Mouse (Mus musculus): ENCODE measurements around the gene Phactr4.
"Not testable (repeated sequence)": the region's sequence is repeated elsewhere in the genome, so short reads cannot be mapped to it uniquely, and the experiment has no call there.

Phactr4 gene

DNA sequence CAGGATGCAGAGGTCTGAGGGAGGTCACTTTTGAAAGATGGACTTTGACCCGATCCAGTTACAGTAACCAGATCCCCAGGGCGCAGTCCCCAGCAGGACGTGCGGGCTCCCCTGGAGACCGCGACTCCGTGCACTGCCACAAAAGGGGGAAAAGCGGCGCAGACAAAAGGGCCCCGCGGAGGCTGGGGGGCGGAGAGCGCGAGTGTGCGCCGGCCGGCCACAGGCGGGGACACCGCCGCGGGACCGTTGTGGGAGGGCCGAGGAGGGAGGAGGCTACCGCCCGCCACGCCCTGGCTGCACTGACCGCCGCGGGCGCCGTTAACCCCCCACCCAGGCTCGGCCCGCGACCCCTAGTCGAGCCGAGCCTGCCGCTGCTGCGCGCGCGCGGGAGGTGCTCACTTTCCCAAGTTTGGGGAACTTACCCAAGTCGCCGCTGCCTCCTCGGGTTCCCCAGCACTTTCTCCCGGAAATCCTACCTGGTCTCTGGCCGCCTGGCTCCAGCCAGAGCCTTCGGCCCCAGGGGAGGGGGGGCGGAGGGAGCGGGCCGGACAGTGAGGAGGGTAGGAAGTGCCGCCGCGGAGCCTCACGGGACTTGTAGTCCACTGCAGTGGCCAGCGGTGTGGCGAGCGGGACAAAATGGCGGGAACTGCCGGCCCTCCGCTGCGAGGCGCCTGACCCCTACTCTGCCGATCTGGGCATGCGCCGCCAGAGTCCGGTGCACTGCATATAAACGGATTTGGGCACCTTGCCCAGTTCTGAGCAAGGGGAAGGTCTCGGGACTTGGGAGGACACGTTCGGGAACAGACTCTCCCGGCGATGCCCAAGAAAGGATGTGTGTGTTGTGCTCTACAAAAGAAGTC is at the start of gene Phactr4:
Phactr4 (minus strand) TSS at position 567 of the 860 bp plus-strand sequence.
- DNase-seq, result peak; percentile 83

DNA sequence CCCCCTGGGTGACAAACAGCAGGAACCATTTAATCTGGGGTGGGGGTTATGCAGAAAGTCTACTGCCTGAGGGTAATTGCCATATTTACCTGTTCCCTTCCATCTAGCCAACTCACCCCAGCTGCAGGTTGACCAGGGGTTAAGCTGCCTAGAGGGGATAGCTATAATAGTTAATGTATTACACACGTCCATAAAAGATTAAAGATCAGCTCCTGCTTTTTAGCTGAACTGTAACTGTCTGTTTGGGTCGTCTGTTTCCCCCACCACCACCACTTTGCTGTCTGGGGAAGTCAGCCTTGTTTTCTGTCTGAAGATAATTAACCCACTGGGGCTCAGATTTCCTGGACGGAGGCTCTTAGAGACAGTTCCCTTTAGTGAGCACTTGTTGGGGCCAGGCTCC is 47.6 kb upstream of the Phactr4 start:
- DNase-seq, result no peak

DNA sequence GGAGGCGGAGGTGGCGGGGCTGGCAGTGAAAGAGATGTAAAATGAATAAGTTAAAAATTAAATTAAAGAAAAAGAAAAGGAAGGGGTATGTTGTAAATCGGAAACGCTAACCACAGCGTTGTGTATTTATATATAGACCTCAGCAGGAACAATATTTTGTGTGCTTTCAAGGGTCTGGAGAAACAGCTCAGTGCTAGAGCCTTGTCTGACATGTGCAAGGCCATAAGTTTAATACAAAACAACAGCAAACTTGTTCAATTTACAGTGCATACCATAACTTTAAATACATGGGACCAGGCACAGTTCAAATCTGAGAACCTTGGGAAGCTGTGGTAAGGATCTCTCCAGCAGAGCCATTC is 41.9 kb upstream of the Phactr4 start:
- no peak for DNase-seq

DNA sequence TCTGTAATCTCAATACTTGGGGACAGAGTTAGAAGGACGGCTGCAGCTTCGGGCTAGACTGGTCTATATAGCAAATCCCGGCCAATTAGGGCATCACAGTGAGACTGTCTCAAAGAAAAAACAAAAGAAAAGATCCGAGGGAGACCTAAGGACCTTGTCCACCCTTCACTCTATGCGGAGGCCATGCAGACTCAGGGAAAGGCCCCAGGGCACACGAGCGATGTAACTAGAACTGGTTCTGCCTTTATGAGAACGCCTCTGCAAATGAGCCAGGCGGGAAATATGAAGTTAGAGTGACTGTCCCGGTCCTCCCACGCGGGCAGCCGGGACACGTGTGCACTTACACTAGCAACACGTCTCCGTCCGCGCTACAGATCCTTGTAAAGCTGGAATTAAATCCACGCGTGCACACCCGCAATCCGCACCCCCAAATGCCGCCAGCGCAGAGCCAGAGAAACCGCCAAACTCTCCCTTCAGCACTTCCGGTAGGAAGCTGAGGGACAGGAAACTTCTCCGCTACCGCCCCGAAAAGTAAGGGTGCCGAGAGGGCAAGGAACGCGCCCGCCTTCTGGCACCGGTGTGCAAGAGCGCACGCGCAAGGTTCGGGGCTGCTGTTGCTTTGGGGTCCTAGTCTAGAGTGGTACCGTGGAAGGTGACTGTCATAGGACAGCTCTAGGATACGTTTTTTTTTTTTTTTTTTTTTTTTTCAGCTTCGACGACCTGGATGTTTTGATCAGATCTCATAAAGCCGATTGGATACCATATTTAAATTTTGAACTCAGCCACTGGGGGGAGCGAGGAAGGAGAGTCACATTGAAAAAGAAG is 41.4 kb upstream of the Phactr4 start, which contains the start of gene Med18:
Med18 (minus strand) TSS at position 492 of the 825 bp plus-strand sequence.
- peak; percentile 90 for DNase-seq

DNA sequence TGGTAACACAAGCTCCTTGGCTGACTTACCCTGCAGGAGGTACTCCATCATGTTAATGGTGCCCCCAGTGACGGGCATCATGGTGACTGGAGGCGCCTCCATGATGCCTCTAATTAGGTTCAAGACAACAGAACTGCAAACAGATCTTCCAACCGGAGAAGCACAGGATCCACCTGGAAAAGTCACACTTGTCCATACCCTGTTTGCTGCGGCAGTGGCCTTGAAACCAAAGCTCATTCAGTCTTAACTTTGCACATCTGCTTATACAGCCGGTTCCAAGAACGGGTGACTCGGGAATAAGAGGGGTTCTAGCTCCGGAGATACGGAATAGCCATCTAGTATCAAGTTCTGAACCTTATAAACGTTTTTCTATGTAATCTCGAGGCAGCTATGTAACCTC is 40.5 kb upstream of the Phactr4 start:
- DNase-seq, result no peak

GRCm38 (mm10) chr4:132460225-132460624 is 37.9 kb upstream of the Phactr4 start:
- DNase-seq, result no peak

DNA sequence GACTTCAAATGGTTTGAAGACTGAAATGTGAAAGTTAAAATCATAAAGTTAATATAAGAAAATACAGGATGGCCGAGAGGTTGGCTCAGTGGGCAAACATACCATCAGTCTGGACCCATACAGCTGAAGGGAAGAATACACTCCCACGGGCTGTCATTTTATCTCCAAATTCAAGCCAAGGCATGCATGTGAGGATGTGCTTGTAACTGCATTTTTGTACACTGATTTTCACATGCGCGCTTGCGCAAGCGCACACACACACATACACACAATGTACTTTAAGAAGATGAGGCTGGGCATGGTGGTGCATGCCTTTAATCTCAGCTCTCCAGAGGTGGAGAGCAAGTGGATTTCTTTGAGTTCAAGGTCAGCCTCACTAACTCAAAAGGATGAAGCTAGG is 33.3 kb upstream of the Phactr4 start:
- no peak for DNase-seq

DNA sequence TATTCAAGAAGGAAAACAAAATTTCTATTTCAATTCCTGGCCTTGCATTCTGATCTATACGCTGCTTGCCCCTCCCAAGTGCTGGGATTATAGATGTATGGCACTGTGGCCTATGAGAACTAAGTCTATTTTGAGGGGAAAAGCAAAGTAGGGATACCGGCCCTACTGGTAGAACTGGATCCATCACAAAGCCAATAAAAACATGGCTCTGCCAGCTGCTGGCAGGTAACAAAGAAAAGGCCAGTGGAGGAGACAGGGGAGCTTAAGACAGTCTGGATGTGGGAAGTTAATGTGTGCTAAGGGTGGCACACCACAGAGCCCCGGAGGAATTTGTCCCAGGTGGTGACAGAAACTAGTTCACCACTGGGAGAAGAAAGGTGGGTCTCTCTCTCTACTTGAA is 32.9 kb upstream of the Phactr4 start:
- DNase-seq, result no peak

GRCm38 (mm10) chr4:132454216-132454615 is 31.9 kb upstream of the Phactr4 start:
- no peak for DNase-seq

DNA sequence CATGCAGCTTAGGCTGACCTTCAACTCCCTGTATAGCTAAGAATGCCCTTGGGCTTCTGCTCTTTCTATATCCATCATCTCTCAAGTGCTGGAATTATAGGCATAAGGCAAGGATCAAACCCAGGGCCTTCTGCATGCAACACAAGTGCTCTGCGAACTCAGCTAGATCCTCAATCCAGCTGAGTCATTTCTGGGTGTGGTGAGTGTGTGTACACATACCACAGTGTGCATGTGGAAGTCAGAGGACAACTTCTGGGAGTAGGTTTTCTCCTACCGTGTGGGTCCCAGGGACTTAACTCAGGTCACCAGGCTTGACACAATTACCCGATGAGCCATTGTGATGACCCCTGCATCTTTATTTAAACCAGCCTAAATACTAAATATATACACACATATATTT is 27.5 kb upstream of the Phactr4 start:
- DNase-seq, result no peak

DNA sequence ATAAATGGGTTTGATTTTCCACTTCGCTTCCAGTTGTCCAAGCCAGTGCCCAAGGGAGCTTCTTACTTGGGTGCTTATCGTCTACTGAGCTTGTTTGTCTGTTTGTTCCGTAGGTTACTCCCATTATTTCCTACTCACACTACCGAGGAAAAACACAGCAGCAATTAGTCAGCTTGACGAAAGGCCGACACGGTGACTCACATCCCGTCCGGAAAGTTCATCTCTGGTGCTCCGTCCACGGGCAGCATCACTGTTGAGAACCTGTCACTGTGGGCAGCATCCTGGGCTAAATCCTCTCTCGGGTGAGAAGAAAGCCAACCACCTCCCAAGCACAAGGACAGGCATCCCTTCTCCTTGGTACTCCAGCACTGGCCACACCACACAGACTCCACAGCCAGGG is 23.8 kb upstream of the Phactr4 start:
- no peak for DNase-seq

- DNase-seq, result no peak
These were observed 22.2 kb upstream of the Phactr4 start for GRCm38 (mm10) chr4:132444516-132444915.

DNA sequence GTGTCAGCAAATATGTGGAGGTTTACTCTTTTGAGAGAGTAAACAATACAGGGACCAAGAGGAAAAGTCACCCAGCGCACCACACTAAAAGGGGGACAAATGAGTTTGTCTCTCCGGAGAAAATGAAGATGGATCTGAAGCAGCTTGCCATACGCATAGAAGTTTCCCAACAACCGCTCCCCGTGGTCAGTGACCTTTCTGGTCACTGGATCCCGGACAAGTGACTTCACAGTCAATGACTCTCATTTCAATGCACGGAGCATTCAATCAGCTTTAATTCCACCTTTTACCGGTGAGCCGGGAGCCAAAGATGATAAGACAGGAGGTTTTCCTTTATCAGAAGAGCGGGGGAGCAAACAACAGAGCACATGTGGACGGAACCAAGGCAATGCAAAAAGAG is 15.6 kb upstream of the Phactr4 start:
- DNase-seq, result no peak

GRCm38 (mm10) chr4:132432717-132433372 is 10.6 kb upstream of the Phactr4 start:
- DNase-seq, result no peak

DNA sequence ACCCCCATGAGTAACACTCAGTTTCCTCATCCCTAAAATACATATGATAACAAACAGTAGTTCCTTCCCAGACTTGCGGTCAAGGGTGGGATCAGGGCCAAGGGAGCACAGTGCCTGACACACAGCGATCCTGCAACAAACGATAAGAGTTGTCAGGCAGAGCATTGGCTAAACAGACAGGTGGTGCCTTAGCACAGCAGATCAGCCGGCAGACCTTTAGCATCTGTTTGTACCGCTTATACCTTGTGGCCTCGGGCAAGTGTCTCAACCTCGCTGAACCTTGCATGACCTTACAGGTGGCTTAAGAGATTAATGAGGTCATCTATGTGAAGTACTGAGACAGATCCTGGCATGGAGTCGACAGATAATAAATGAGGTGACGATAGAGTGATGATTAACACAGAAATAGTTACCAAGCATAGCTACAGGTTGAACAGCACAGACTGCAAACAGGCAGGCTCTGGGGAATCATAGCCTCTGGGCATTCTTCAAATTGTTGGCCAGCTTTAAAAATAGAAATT is 5.8 kb upstream of the Phactr4 start:
- no peak for DNase-seq

- DNase-seq, result no peak
These were observed 5.2 kb upstream of the Phactr4 start for GRCm38 (mm10) chr4:132427493-132427892.

DNA sequence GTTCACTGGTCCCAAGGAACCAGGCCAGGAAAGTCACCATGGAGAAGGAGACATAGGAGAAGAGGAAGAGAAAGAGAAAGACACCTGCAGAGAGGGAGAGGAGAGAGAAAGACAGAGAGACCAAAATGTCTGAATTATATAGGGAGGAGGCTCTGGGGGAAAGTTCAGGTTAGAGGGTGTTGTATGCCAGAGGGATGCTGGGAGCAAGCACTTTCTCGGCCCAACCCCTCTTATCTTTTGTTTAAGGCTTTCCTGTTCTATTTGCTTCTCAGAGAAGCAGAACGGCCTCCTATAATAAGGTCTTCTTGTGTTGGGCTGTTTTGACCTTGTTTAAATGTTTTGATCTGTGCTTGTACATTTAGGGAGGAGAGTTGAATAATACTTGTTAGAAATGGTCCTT is 3.7 kb upstream of the Phactr4 start:
- DNase-seq, result no peak

- DNase-seq, result no peak
These were observed 2.5 kb upstream of the Phactr4 start for GRCm38 (mm10) chr4:132424765-132425164.

- no peak for DNase-seq
These were observed 750 bp downstream of the Phactr4 start for GRCm38 (mm10) chr4:132421556-132421922.

DNA sequence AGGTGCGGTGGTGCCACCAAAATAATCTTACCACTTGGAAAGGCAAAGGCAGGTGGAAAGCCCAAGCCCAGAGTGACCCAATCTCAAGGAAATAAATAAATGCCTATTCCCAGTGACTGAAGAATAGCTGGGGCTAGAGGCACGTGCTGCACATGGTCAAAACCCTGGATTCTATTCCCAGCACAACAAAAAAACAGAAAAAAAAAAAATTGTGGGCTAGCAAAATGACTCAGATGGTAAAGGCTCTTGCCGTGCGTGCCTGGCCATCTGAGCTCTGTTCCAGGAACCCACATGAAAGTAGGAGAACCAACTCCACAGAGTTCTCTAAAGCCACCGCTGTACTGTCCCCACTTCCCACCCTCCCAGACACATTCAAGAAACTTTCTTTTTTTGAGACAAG is 1.8 kb downstream of the Phactr4 start:
- no peak for DNase-seq

DNA sequence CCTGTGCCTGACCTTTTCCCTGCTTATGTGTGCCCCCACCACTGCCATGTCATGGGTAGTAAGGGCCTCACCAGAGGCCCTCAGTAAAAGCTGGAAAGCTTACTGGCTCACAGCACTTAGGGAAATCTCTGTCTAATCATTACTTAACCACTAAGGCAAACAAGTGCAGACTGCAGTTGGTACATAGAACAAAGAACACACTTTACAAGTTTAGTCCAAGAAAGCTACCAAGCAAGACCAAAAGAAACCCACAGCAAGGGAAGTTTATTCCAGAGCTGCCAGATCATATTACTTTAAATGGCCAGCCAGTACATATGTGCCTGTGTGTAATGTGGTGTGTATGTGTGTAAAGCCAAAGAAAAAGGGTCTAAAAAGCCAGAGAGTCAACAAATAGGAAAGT is 6.3 kb downstream of the Phactr4 start:
- no peak for DNase-seq

DNA sequence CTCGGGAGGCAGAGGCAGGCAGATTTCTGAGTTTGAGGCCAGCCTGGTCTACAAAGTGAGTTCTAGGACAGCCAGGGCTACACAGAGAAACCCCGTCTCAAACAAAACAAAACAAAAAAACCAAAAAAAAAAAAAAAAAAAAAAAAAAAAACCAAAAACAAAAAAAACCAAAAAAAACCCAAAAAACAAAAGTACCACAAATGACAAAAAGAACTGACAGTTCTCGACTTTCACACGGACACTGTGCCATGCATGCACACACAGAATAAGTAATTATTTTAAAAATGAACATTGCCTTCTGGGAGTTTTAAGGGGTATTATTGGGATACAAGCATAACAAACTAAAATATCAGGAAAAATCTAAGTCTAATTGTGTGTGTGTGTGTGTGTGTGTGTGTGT is 9.0 kb downstream of the Phactr4 start:
- not testable (repeated sequence) for DNase-seq
